Mouse (Mus musculus) ES-CJ7 (cell line): ENCODE results near the gene Stx4a.
"Not testable (repeated sequence)": the region's sequence is repeated elsewhere in the genome, so short reads cannot be mapped to it uniquely, and the experiment has no call there.

Experiments
- DNase-seq: peaks from one replicate; pipeline ENCODE4 v3.0.0; 2011; ENCODE audit warnings: low read depth, low spot score

Stx4a gene

GRCm38 (mm10) chr7:127814241-127814921 lies 9.7 kb upstream of the Stx4a start:
- DNase-seq = no peak

GRCm38 (mm10) chr7:127815116-127815665 lies 8.9 kb upstream of the Stx4a start:
- DNase-seq = no peak

- DNase-seq = peak; percentile 83
These were observed 7.9 kb upstream of the Stx4a start for GRCm38 (mm10) chr7:127815954-127816821.

GRCm38 (mm10) chr7:127817053-127817452 lies 7.0 kb upstream of the Stx4a start:
- no peak for DNase-seq

- DNase-seq = no peak
These were observed 6.3 kb upstream of the Stx4a start for GRCm38 (mm10) chr7:127817776-127818175.

GRCm38 (mm10) chr7:127820836-127821509 lies 3.1 kb upstream of the Stx4a start:
- no peak for DNase-seq

GRCm38 (mm10) chr7:127822494-127822893 lies 1.6 kb upstream of the Stx4a start:
- DNase-seq = no peak

GRCm38 (mm10) chr7:127823236-127824171 lies 590 bp upstream of the Stx4a start:
- no peak for DNase-seq

- no peak for DNase-seq
These were observed 11.5 kb downstream of the Stx4a start for GRCm38 (mm10) chr7:127835550-127835949.

- no peak for DNase-seq
These were observed 13.4 kb downstream of the Stx4a start for GRCm38 (mm10) chr7:127837473-127837872.

- peak; percentile 30 for DNase-seq
These were observed 13.8 kb downstream of the Stx4a start for GRCm38 (mm10) chr7:127837878-127838277.

- not testable (repeated sequence) for DNase-seq
These were observed 15.9 kb downstream of the Stx4a start for GRCm38 (mm10) chr7:127840031-127840430.

GRCm38 (mm10) chr7:127840886-127841285 lies 16.8 kb downstream of the Stx4a start:
- DNase-seq = peak; percentile 20

- peak; percentile 89 for DNase-seq
These were observed 17.4 kb downstream of the Stx4a start for GRCm38 (mm10) chr7:127841340-127842000.

GRCm38 (mm10) chr7:127842001-127842718 lies 18.1 kb downstream of the Stx4a start:
- peak; percentile 83 for DNase-seq

GRCm38 (mm10) chr7:127849973-127850875 lies 26.1 kb downstream of the Stx4a start:
- DNase-seq = no peak

GRCm38 (mm10) chr7:127850906-127851305 lies 26.8 kb downstream of the Stx4a start:
- DNase-seq = no peak

GRCm38 (mm10) chr7:127858258-127858657 lies 34.2 kb downstream of the Stx4a start:
- no peak for DNase-seq

- no peak for DNase-seq
These were observed 42.3 kb downstream of the Stx4a start for GRCm38 (mm10) chr7:127866434-127866833.
